Mouse (Mus musculus): Measurements from ENCODE around the gene Cav3. TPM values are rescaled to one million over a fixed set of nuclear protein-coding genes. Genes with fewer than 3 reads are reported as not detected.

Gene Cav3
- total and polyA plus RNA-seq, 3 experiments, result not detected

DNA sequence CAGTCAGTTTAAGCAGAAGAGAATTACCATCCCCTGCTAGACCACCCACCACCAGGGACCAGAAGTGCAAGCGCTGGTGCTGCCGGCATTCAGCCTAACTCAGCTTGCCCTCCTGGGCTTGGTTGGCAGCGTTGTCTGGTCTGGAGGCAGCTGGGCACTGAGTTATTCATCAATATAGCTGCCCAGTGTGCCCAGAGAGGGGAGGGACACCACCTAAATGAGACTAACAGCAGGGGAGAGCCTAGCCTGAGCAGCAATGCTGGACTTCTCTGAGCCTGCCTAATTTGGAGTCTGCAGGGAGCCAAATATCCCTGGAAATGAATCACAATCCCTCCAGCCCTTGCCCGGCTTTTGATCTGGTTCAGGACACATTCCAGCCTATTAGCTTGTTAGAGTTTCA, 51.0 kb downstream of the Cav3 start:
- Histone ChIP-seq H3K4me1 (ENCODE audit: insufficient read depth, low read depth, low read length) (0 out of 2 replicates have a peak, but pooled peaks cover 5% of the 10 kb centered on the region), H3K27me3 (ENCODE audit: insufficient read depth, low read length) (no peaks in the 10 kb centered on the region), H3K4me3 (ENCODE audit: low read depth, low read length) (no peak overlapping the region), H3K36me3 (replicated peaks) (no peaks in the 10 kb centered on the region), H3K9me3 (replicated peaks) (peaks cover 17% of the 10 kb centered on the region)
- DNase-seq (ENCODE audit: low spot score), result no peak
- TF ChIP-seq TAL1 (conservative IDR thresholded peaks at IDR 0.05; ENCODE audit: low read depth, low read length) (no peak), POLR2AphosphoS5 (IDR thresholded peaks at IDR 0.05; ENCODE audit: insufficient replicate concordance, low read depth, low read length) (no peak), GATA2 (IDR thresholded peaks at IDR 0.05; ENCODE audit: borderline replicate concordance, low read depth, low read length) (no peak), GATA1 (IDR thresholded peaks at IDR 0.05; ENCODE audit: borderline replicate concordance, low read length) (no peak), CTCF (IDR thresholded peaks at IDR 0.05; ENCODE audit: low read depth, low read length) (no peak)
- no peak for ATAC-seq (ENCODE audit: extremely low read depth, insufficient number of reproducible peaks, low FRiP score, poor library complexity, severe bottlenecking)

DNA sequence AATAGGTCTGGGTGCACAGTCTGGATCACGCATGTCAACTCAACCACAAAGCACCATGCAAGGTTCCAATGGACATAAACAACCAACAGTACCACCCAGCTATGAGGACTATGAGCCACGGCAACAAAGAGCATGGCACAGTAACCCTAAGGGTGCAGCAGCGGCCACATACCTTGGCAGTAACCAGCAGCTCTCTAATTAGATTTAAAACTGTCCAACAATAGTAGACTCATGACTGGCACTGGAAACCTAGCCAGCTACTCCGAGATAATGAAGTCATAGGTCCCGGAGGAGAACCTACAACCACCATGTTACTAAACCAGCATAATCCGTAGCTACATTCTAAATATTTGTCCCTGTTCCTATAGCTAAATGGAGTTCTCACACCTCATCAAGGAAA, 55.3 kb downstream of the Cav3 start:
- peaks cover 26% of the 10 kb centered on the region for H3K9me3 ChIP-seq (replicated peaks)
- no peak for DNase-seq (ENCODE audit: low spot score)
- peaks cover 9% of the 10 kb centered on the region for H3K4me1 ChIP-seq (ENCODE audit: insufficient read depth, low read depth, low read length)
- no peaks in the 10 kb centered on the region for H3K36me3 ChIP-seq (replicated peaks)
- ATAC-seq (ENCODE audit: extremely low read depth, insufficient number of reproducible peaks, low FRiP score, poor library complexity, severe bottlenecking), result no peak
- TF ChIP-seq POLR2AphosphoS5 (IDR thresholded peaks at IDR 0.05; ENCODE audit: insufficient replicate concordance, low read depth, low read length) (no peak), GATA2 (IDR thresholded peaks at IDR 0.05; ENCODE audit: borderline replicate concordance, low read depth, low read length) (no peak), TAL1 (conservative IDR thresholded peaks at IDR 0.05; ENCODE audit: low read depth, low read length) (no peak), GATA1 (IDR thresholded peaks at IDR 0.05; ENCODE audit: borderline replicate concordance, low read length) (no peak), CTCF (IDR thresholded peaks at IDR 0.05; ENCODE audit: low read depth, low read length) (no peak)
- no peak overlapping the region for H3K4me3 ChIP-seq (ENCODE audit: low read depth, low read length)
- no peaks in the 10 kb centered on the region for H3K27me3 ChIP-seq (ENCODE audit: insufficient read depth, low read length)

DNA sequence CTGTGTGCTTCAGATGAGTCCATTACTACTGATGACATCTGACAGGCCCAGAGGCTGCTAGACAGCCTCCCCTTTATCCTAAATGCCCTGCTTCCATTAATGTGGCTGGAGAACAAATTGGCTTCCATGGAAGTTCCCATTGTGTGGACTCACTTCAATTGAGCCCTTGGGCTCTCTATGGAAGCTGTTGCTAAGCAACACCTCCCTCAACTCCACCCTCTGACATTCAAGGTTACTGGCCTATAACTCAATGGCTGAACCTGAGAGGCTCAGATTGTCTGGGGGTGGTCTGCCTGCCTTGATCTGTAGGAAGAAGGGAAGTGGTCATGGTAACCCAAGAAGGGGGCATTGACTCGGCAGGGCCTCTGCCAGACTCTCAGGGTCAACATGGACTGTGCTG, 57.2 kb downstream of the Cav3 start:
- TF ChIP-seq GATA1 (IDR thresholded peaks at IDR 0.05; ENCODE audit: borderline replicate concordance, low read length), result no peak
- no peak for TF ChIP-seq CTCF (IDR thresholded peaks at IDR 0.05; ENCODE audit: low read depth, low read length)
- TF ChIP-seq POLR2AphosphoS5 (IDR thresholded peaks at IDR 0.05; ENCODE audit: insufficient replicate concordance, low read depth, low read length), result no peak
- TF ChIP-seq GATA2 (IDR thresholded peaks at IDR 0.05; ENCODE audit: borderline replicate concordance, low read depth, low read length), result no peak
- TF ChIP-seq TAL1 (conservative IDR thresholded peaks at IDR 0.05; ENCODE audit: low read depth, low read length), result no peak
- DNase-seq (ENCODE audit: low spot score) (no peak), ATAC-seq (ENCODE audit: extremely low read depth, insufficient number of reproducible peaks, low FRiP score, poor library complexity, severe bottlenecking) (no peak)
- Histone ChIP-seq H3K4me3 (ENCODE audit: low read depth, low read length) (no peak overlapping the region), H3K27me3 (ENCODE audit: insufficient read depth, low read length) (no peaks in the 10 kb centered on the region), H3K4me1 (ENCODE audit: insufficient read depth, low read depth, low read length) (peaks cover 6% of the 10 kb centered on the region), H3K9me3 (replicated peaks) (peaks cover 33% of the 10 kb centered on the region), H3K36me3 (replicated peaks) (no peaks in the 10 kb centered on the region)

DNA sequence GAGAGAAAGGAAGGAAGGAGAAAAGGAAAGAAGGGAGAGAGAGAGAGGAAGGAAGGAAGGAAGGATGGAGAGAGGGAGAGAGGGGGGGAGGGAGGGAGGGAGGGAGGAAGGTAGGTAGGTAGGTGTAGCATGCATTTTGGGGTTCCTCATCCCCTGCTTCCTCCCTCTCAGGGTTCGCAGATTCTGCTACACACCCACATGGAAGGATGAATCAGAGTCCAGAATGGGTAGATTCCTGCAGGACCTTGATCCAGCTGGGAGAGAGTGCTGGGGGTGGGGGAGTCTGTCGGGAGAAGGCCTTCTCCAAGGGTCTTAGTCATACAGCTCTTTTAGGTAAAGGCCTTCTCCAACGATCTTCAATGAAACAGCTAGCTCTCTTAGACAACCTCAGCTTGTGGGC, 58.3 kb downstream of the Cav3 start:
- H3K4me3 ChIP-seq (ENCODE audit: low read depth, low read length), result no peak overlapping the region
- no peaks in the 10 kb centered on the region for H3K36me3 ChIP-seq (replicated peaks)
- no peak for DNase-seq (ENCODE audit: low spot score)
- H3K27me3 ChIP-seq (ENCODE audit: insufficient read depth, low read length), result no peaks in the 10 kb centered on the region
- peaks cover 33% of the 10 kb centered on the region for H3K9me3 ChIP-seq (replicated peaks)
- TF ChIP-seq GATA2 (IDR thresholded peaks at IDR 0.05; ENCODE audit: borderline replicate concordance, low read depth, low read length) (no peak), POLR2AphosphoS5 (IDR thresholded peaks at IDR 0.05; ENCODE audit: insufficient replicate concordance, low read depth, low read length) (no peak), CTCF (IDR thresholded peaks at IDR 0.05; ENCODE audit: low read depth, low read length) (no peak), GATA1 (IDR thresholded peaks at IDR 0.05; ENCODE audit: borderline replicate concordance, low read length) (no peak), TAL1 (conservative IDR thresholded peaks at IDR 0.05; ENCODE audit: low read depth, low read length) (no peak)
- peaks cover 6% of the 10 kb centered on the region for H3K4me1 ChIP-seq (ENCODE audit: insufficient read depth, low read depth, low read length)
- no peak for ATAC-seq (ENCODE audit: extremely low read depth, insufficient number of reproducible peaks, low FRiP score, poor library complexity, severe bottlenecking)

DNA sequence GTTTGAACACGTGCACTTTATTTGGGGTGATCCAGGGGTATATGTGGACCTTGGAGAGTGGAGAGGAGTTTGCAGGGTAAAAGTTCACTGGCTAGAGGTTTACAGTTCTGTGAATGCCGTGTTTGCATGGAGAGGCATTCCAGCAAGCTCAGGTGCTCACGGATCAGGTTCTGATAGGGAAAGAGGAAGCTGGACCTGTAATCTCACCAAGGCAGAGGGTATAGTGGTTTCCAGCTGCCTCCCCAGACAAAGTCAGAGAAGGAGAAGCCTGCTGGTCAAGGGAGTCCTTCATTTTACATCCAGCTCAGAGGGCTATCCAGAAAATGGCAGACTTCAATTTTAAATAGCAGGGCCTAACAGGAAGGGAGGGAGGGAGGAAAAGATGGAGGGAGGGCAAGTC, 58.7 kb downstream of the Cav3 start:
- Histone ChIP-seq H3K27me3 (ENCODE audit: insufficient read depth, low read length) (no peaks in the 10 kb centered on the region), H3K36me3 (replicated peaks) (no peaks in the 10 kb centered on the region), H3K9me3 (replicated peaks) (peaks cover 33% of the 10 kb centered on the region), H3K4me1 (ENCODE audit: insufficient read depth, low read depth, low read length) (peaks cover 6% of the 10 kb centered on the region), H3K4me3 (ENCODE audit: low read depth, low read length) (no peak overlapping the region)
- DNase-seq (ENCODE audit: low spot score), result no peak
- ATAC-seq (ENCODE audit: extremely low read depth, insufficient number of reproducible peaks, low FRiP score, poor library complexity, severe bottlenecking), result no peak
- TF ChIP-seq GATA2 (IDR thresholded peaks at IDR 0.05; ENCODE audit: borderline replicate concordance, low read depth, low read length) (no peak), TAL1 (conservative IDR thresholded peaks at IDR 0.05; ENCODE audit: low read depth, low read length) (0 out of 2 replicates have a peak, but pooled peaks have one; percentile 27)

Other genes with a start within 250 kb of the Cav3 start
- gene Lmcd1, start 185.7 kb upstream of the Cav3 start, total RNA-seq (2014; fragmentation: Nextera tagmentation), result not detected in 2 replicates
- 0.11 TPM in 1 of 2 replicates, not detected in the other for gene Lmcd1, start 185.7 kb upstream of the Cav3 start, total RNA-seq (2017)
- not detected in 2 replicates for gene Lmcd1, start 185.7 kb upstream of the Cav3 start, polyA plus RNA-seq (2012)
- gene Ssu2, start 71.5 kb upstream of the Cav3 start, total RNA-seq (2014; fragmentation: Nextera tagmentation), result not detected in 2 replicates
- not detected in 2 replicates for gene Ssu2, start 71.5 kb upstream of the Cav3 start, total RNA-seq (2017)
- gene Ssu2, start 71.5 kb upstream of the Cav3 start, polyA plus RNA-seq (2012), result not detected in 2 replicates
- gene Oxtr, start 30.4 kb downstream of the Cav3 start, total RNA-seq (2014; fragmentation: Nextera tagmentation), result not detected in 2 replicates
- 0.06 and 0.27 TPM in 2 replicates for gene Oxtr, start 30.4 kb downstream of the Cav3 start, total RNA-seq (2017)
- 0.01 TPM in 1 of 2 replicates, not detected in the other for gene Oxtr, start 30.4 kb downstream of the Cav3 start, polyA plus RNA-seq (2012)
- gene Rad18, start 237.2 kb downstream of the Cav3 start, total RNA-seq (2014; fragmentation: Nextera tagmentation), result 89.9 and 93.8 TPM in 2 replicates
- gene Rad18, start 237.2 kb downstream of the Cav3 start, total RNA-seq (2017), result 35.9 and 36.1 TPM in 2 replicates
- 1.8 and 2.7 TPM in 2 replicates for gene Rad18, start 237.2 kb downstream of the Cav3 start, polyA plus RNA-seq (2012)

Measured in G1E (cell line).